Mouse (Mus musculus): ENCODE results near the gene Hopx. TPM values are rescaled to one million over a fixed set of nuclear protein-coding genes. Genes with fewer than 3 reads are reported as not detected.
"Not testable (repeated sequence)": the region's sequence is repeated elsewhere in the genome, so short reads cannot be mapped to it uniquely, and the experiment has no call there.

Hopx gene
- total and polyA plus RNA-seq, 3 experiments = 1.8 to 4.0 (median 3.4) TPM

- DNase-seq = no peak
Measured at GRCm38 (mm10) chr5:77100691-77101090, 14.2 kb downstream of the Hopx start.

GRCm38 (mm10) chr5:77099997-77100380 lies 14.9 kb downstream of the Hopx start:
- DNase-seq = no peak

GRCm38 (mm10) chr5:77099317-77099996 lies 15.5 kb downstream of the Hopx start:
- no peak for DNase-seq

- DNase-seq = no peak
Measured at GRCm38 (mm10) chr5:77098874-77099273, 16.0 kb downstream of the Hopx start.

GRCm38 (mm10) chr5:77097686-77098085 lies 17.2 kb downstream of the Hopx start:
- DNase-seq = peak; percentile 12

GRCm38 (mm10) chr5:77096194-77096593 lies 18.7 kb downstream of the Hopx start:
- DNase-seq = not testable (repeated sequence)

GRCm38 (mm10) chr5:77094510-77095491 lies 20.1 kb downstream of the Hopx start:
- peak; percentile 91 for DNase-seq

GRCm38 (mm10) chr5:77093961-77094360 lies 21.0 kb downstream of the Hopx start:
- no peak for DNase-seq

GRCm38 (mm10) chr5:77092531-77092930 lies 22.4 kb downstream of the Hopx start:
- no peak for DNase-seq

- DNase-seq = no peak
Measured at GRCm38 (mm10) chr5:77091923-77092322, 23.0 kb downstream of the Hopx start.

- DNase-seq = no peak
Measured at GRCm38 (mm10) chr5:77090521-77091096, 24.3 kb downstream of the Hopx start.

GRCm38 (mm10) chr5:77089901-77090300 lies 25.0 kb downstream of the Hopx start:
- DNase-seq = no peak

GRCm38 (mm10) chr5:77089294-77089693 lies 25.6 kb downstream of the Hopx start:
- DNase-seq = peak; percentile 48

GRCm38 (mm10) chr5:77087122-77087521 lies 27.8 kb downstream of the Hopx start:
- no peak for DNase-seq

GRCm38 (mm10) chr5:77086541-77086940 lies 28.4 kb downstream of the Hopx start:
- no peak for DNase-seq

- no peak for DNase-seq
Measured at GRCm38 (mm10) chr5:77085753-77086450, 29.0 kb downstream of the Hopx start.

- no peak for DNase-seq
Measured at GRCm38 (mm10) chr5:77084418-77084817, 30.5 kb downstream of the Hopx start.

- DNase-seq = peak; percentile 57
Measured at GRCm38 (mm10) chr5:77082735-77083134, 32.2 kb downstream of the Hopx start.

GRCm38 (mm10) chr5:77080761-77081160 lies 34.2 kb downstream of the Hopx start:
- no peak for DNase-seq

GRCm38 (mm10) chr5:77075951-77076350 lies 39.0 kb downstream of the Hopx start:
- DNase-seq = peak; percentile 51

GRCm38 (mm10) chr5:77074914-77075313 lies 40.0 kb downstream of the Hopx start:
- peak; percentile 90 for DNase-seq

GRCm38 (mm10) chr5:77073794-77074193 lies 41.1 kb downstream of the Hopx start:
- no peak for DNase-seq
